Mouse (Mus musculus): Measurements from ENCODE around the gene Thumpd2. TPM values are rescaled to one million over a fixed set of nuclear protein-coding genes. Genes with fewer than 3 reads are reported as not detected.
A peak's percentile ranks its signal among the peaks of the same experiment; 100 is the strongest.

The Thumpd2 gene
- polyA plus RNA-seq (2014; fragmentation: Nextera tagmentation; extraction: Ambion mirVana) = 11.6 and 15.1 TPM in 2 replicates

DNA sequence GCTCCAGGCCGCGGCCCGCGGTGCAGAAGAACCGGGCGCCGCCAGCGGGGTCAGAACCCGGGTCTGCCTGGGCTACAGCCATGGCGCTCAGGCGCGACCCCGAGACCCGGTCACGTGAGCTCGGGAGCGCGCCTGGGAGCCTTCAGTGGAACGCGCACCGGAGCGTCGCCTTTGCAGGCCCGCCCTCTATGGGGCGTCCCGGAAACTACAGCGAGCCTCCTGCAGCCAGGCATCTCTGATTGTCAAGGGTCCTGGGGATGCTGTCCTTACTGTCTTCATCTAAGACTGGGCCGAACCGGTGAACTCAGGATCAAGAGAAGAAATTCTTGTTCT is at the start of gene Thumpd2:
TSS of gene Thumpd2 (minus strand) at position 104 of the 333 bp plus-strand sequence.
- peak within 1 kb of the TSS; percentile 74 for H3K4me3 ChIP-seq (ENCODE audit: low read depth, low read length)
- peak within 1 kb of the TSS; percentile 52 for H3K4me2 ChIP-seq (ENCODE audit: low read depth, low read length)
- ATAC-seq (ENCODE audit: low read depth) = peak; percentile 96
- 1% methylated on average over 23 of the region's 29 CpGs for WGBS
- H3K9me3 ChIP-seq (ENCODE audit: control insufficient read depth, low read length) = no peaks in the 10 kb centered on the region
- H3K9ac ChIP-seq (ENCODE audit: low read depth, low read length) = peak within 1 kb of the TSS; percentile 89
- no peaks in the 10 kb centered on the region for H3K27me3 ChIP-seq (replicated peaks; ENCODE audit: control insufficient read depth, insufficient read depth, low read length)
- H3K27ac ChIP-seq (replicated peaks; ENCODE audit: low read depth, low read length) = peak within 1 kb of the TSS; percentile 75
- 0 out of 2 replicates have a peak, but pooled peaks cover 7% of the 10 kb centered on the region for H3K36me3 ChIP-seq (ENCODE audit: control insufficient read depth, insufficient read depth, low read length)
- peak; percentile 95 for DNase-seq (ENCODE audit: low spot score)
- no peaks in the 10 kb centered on the region for H3K4me1 ChIP-seq (ENCODE audit: control insufficient read depth, insufficient read depth, low read length)

DNA sequence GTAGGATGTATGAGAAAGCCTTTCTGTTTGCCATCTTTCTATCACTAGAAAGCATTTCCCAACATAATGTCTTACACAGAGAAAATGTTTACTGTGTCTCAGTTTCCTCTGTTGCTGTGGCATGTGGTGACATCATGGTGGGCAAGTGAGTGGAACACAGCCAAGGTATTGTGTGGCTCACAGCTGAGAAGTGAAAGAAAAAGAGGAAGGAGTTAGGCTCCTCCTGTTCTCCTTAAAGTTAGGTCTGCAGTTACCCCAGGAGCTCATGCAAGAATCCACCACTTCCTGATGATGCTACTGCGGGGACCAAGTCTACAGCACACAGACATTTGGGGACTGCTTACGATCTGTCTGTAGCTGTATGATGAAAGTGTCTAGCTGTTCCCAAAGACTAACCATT is 39.4 kb upstream of the Thumpd2 start:
- H3K4me1 ChIP-seq (ENCODE audit: control insufficient read depth, insufficient read depth, low read length) = no peaks in the 10 kb centered on the region
- ATAC-seq (ENCODE audit: low read depth) (no peak), DNase-seq (ENCODE audit: low spot score) (no peak)
- H3K27me3 ChIP-seq (replicated peaks; ENCODE audit: control insufficient read depth, insufficient read depth, low read length) = no peaks in the 10 kb centered on the region
- no peak overlapping the region for H3K4me3 ChIP-seq (ENCODE audit: low read depth, low read length)
- no peaks in the 10 kb centered on the region for H3K36me3 ChIP-seq (ENCODE audit: control insufficient read depth, insufficient read depth, low read length)
- H3K9ac ChIP-seq (ENCODE audit: low read depth, low read length) = no peak overlapping the region
- WGBS = 84% methylated on average over 2 of the region's 2 CpGs
- H3K9me3 ChIP-seq (ENCODE audit: control insufficient read depth, low read length) = no peaks in the 10 kb centered on the region
- H3K4me2 ChIP-seq (ENCODE audit: low read depth, low read length) = no peak overlapping the region
- H3K27ac ChIP-seq (replicated peaks; ENCODE audit: low read depth, low read length) = no peak overlapping the region

DNA sequence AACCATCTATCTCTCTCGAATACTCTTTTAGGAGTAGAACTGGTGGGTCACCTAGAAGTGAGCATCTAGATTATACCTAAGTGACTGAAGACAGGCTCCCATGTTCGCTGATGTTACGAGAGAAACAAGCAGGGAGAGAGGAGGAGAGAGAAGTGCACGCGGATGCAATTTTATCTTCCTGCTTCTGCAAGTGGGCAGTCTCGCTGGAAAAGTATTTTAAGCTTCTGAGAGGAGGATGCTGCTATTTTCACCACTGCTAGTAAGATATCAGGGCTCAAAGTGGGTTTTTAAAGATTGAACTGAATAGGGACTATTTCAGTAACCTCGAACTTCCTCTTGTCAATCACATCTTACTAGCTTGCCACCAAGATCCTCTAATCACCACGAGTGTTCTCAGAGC is 38.0 kb upstream of the Thumpd2 start:
- no peak overlapping the region for H3K4me3 ChIP-seq (ENCODE audit: low read depth, low read length)
- no peaks in the 10 kb centered on the region for H3K27me3 ChIP-seq (replicated peaks; ENCODE audit: control insufficient read depth, insufficient read depth, low read length)
- WGBS = 62% methylated on average over 8 of the region's 8 CpGs
- ATAC-seq (ENCODE audit: low read depth) (no peak), DNase-seq (ENCODE audit: low spot score) (no peak)
- no peak overlapping the region for H3K27ac ChIP-seq (replicated peaks; ENCODE audit: low read depth, low read length)
- H3K36me3 ChIP-seq (ENCODE audit: control insufficient read depth, insufficient read depth, low read length) = no peaks in the 10 kb centered on the region
- no peak overlapping the region for H3K4me2 ChIP-seq (ENCODE audit: low read depth, low read length)
- no peaks in the 10 kb centered on the region for H3K9me3 ChIP-seq (ENCODE audit: control insufficient read depth, low read length)
- H3K9ac ChIP-seq (ENCODE audit: low read depth, low read length) = no peak overlapping the region
- no peaks in the 10 kb centered on the region for H3K4me1 ChIP-seq (ENCODE audit: control insufficient read depth, insufficient read depth, low read length)

DNA sequence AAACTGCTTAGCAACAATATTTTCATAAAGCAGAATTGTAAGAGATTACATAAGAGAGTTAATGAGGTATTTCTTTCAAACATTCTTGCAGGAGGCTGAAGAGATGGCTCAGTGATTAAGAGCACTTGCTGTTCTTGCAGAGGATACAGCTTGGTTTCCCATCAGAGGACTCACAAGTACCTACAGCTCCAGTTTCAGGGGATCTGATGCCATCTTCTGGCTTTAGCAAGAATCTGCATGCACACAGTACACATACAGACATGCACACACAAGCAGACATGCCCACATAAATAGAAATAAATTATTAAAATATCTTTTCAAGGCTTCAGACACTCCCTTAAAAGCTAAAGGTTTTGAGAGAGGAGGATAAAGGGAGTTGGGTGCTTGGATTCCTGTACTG is 33.6 kb upstream of the Thumpd2 start:
- DNase-seq (ENCODE audit: low spot score) (no peak), ATAC-seq (ENCODE audit: low read depth) (no peak)
- no peaks in the 10 kb centered on the region for H3K9me3 ChIP-seq (ENCODE audit: control insufficient read depth, low read length)
- H3K27ac ChIP-seq (replicated peaks; ENCODE audit: low read depth, low read length) = no peak overlapping the region
- H3K4me1 ChIP-seq (ENCODE audit: control insufficient read depth, insufficient read depth, low read length) = no peaks in the 10 kb centered on the region
- no peaks in the 10 kb centered on the region for H3K36me3 ChIP-seq (ENCODE audit: control insufficient read depth, insufficient read depth, low read length)
- H3K4me3 ChIP-seq (ENCODE audit: low read depth, low read length) = no peak overlapping the region
- H3K4me2 ChIP-seq (ENCODE audit: low read depth, low read length) = no peak overlapping the region
- H3K9ac ChIP-seq (ENCODE audit: low read depth, low read length) = no peak overlapping the region
- H3K27me3 ChIP-seq (replicated peaks; ENCODE audit: control insufficient read depth, insufficient read depth, low read length) = no peaks in the 10 kb centered on the region

DNA sequence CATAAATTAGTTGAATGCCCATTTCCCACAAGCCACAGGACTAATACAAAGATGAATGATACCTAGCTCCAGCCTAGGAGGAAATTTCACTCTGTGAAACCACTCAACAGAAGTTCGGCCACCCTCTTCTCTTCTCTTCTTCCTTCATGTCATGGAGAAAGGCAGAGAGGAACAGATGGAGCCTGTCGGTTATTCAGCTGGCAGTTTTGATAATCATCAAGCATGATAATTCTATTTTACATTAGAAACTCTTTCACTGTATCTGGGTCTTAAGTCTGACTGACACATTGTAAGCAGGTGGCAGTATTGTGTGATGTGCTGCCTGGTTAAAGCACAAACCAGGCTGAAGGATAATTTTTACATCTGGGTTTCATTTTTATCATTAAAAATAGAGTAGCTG is 31.6 kb upstream of the Thumpd2 start:
- ATAC-seq (ENCODE audit: low read depth) (no peak), DNase-seq (ENCODE audit: low spot score) (no peak)
- Histone ChIP-seq H3K4me3 (ENCODE audit: low read depth, low read length) (no peak overlapping the region), H3K9ac (ENCODE audit: low read depth, low read length) (no peak overlapping the region), H3K27me3 (replicated peaks; ENCODE audit: control insufficient read depth, insufficient read depth, low read length) (no peaks in the 10 kb centered on the region), H3K4me1 (ENCODE audit: control insufficient read depth, insufficient read depth, low read length) (no peaks in the 10 kb centered on the region), H3K27ac (replicated peaks; ENCODE audit: low read depth, low read length) (no peak overlapping the region), H3K4me2 (ENCODE audit: low read depth, low read length) (no peak overlapping the region), H3K9me3 (ENCODE audit: control insufficient read depth, low read length) (no peaks in the 10 kb centered on the region), H3K36me3 (ENCODE audit: control insufficient read depth, insufficient read depth, low read length) (no peaks in the 10 kb centered on the region)
- WGBS = 66% methylated on average over 2 of the region's 2 CpGs

DNA sequence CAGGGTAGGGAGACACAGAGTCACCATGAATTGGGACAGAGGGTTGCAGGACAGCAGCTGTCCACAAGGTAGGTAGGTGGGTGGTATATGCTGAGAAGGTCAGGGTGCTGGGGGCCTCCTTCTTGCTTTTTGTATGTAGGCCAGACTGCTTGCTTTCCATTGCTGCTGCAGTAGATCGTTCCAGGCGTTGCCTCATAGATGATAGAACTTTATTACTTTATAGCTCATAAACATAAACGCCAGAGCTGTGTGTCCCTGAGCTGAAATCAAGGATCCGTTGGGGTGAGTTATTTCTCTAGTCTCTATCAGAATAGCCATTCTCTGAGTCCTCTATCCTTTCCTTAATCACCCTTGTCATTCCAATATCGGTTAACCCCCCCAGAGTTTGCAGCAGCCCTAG is 27.9 kb upstream of the Thumpd2 start:
- Histone ChIP-seq H3K4me1 (ENCODE audit: control insufficient read depth, insufficient read depth, low read length) (no peaks in the 10 kb centered on the region), H3K27me3 (replicated peaks; ENCODE audit: control insufficient read depth, insufficient read depth, low read length) (no peaks in the 10 kb centered on the region), H3K36me3 (ENCODE audit: control insufficient read depth, insufficient read depth, low read length) (no peaks in the 10 kb centered on the region), H3K9ac (ENCODE audit: low read depth, low read length) (no peak overlapping the region), H3K4me3 (ENCODE audit: low read depth, low read length) (no peak overlapping the region), H3K9me3 (ENCODE audit: control insufficient read depth, low read length) (no peaks in the 10 kb centered on the region), H3K27ac (replicated peaks; ENCODE audit: low read depth, low read length) (no peak overlapping the region), H3K4me2 (ENCODE audit: low read depth, low read length) (no peak overlapping the region)
- 85% methylated on average over 5 of the region's 5 CpGs for WGBS
- no peak for DNase-seq (ENCODE audit: low spot score)
- no peak for ATAC-seq (ENCODE audit: low read depth)

DNA sequence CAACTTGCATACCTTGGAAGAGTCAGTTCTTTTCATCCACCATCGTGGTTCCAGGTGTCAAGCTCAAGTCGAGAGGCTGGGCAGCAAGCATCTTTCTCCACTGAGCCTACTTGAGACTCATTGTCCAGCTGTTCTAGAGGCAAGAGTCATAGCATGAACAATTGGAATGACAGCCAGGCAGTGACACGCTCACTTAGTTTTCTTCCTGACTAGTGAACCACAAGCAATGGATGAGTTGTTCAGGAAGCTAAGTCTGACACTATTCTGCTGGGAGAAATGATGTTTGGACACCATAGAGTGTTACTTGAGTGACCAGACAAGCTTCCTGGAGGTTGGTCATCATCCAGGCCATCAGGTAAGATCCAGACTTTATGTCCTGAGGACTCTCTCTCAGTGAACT is 24.0 kb upstream of the Thumpd2 start:
- ATAC-seq (ENCODE audit: low read depth) = no peak; the same call in 1 of the 2 replicates
- Histone ChIP-seq H3K27ac (replicated peaks; ENCODE audit: low read depth, low read length) (no peak overlapping the region), H3K9me3 (ENCODE audit: control insufficient read depth, low read length) (no peaks in the 10 kb centered on the region), H3K4me3 (ENCODE audit: low read depth, low read length) (no peak overlapping the region), H3K4me2 (ENCODE audit: low read depth, low read length) (no peak overlapping the region), H3K4me1 (ENCODE audit: control insufficient read depth, insufficient read depth, low read length) (no peaks in the 10 kb centered on the region), H3K9ac (ENCODE audit: low read depth, low read length) (no peak overlapping the region), H3K27me3 (replicated peaks; ENCODE audit: control insufficient read depth, insufficient read depth, low read length) (no peaks in the 10 kb centered on the region), H3K36me3 (ENCODE audit: control insufficient read depth, insufficient read depth, low read length) (no peaks in the 10 kb centered on the region)
- WGBS = 72% methylated on average over 3 of the region's 3 CpGs
- DNase-seq (ENCODE audit: low spot score) = peak; percentile 9

DNA sequence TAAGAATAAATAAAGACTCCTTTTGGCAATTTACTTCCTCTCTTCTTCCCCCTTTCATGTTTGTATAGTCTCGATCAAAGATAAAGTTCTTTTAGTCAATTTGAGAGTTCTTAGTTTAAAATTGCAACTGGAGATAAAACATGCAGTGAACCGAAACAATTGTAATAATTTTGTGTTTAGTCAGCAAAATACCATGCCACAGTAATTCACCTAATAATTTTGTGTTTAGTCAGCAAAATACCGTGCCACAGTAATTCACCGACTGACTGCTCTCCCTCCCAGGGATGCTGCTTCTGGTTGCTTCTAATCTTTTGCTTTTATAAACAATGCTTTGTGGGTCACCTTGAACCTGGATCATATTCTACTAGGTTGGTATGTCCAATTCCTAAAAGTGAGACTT is 22.9 kb upstream of the Thumpd2 start:
- ATAC-seq (ENCODE audit: low read depth) (no peak), DNase-seq (ENCODE audit: low spot score) (no peak)
- Histone ChIP-seq H3K4me1 (ENCODE audit: control insufficient read depth, insufficient read depth, low read length) (no peaks in the 10 kb centered on the region), H3K27ac (replicated peaks; ENCODE audit: low read depth, low read length) (no peak overlapping the region), H3K36me3 (ENCODE audit: control insufficient read depth, insufficient read depth, low read length) (no peaks in the 10 kb centered on the region), H3K9me3 (ENCODE audit: control insufficient read depth, low read length) (no peaks in the 10 kb centered on the region), H3K4me3 (ENCODE audit: low read depth, low read length) (no peak overlapping the region), H3K27me3 (replicated peaks; ENCODE audit: control insufficient read depth, insufficient read depth, low read length) (no peaks in the 10 kb centered on the region), H3K4me2 (ENCODE audit: low read depth, low read length) (no peak overlapping the region), H3K9ac (ENCODE audit: low read depth, low read length) (no peak overlapping the region)
- 72% methylated on average over 4 of the region's 4 CpGs for WGBS

DNA sequence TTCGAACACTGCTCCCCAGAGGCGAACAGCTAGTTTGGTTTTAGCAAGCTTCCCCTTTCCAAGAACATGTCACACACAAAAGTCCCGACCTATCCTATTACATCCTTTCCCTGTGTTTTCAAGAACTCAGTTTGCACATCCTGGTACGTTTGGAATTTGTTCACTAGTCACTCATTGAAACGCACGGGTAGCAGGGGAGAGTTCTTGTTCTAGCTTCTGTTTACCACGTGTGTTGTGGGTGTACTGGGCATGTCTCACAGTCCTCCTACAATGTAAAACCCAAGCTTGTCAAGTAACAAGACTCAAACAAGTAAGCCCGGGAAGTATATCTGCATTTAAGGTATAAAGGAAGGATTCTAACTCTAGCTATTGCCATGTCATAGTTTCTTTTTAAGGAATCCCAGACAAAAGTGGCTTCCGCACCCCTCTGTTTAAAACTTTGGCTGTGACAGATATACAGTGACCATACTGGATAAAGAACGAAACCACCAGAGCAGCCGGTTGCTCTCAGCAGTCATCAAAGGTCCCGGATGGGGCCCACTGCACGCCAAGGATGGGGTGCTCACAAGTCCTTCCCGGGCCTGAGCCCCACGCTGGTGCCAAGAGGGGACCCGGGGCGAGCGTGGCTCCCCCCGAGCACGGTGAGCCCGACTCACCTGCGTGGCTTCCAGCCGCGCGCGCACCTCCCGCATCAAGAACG is 453 bp downstream of the Thumpd2 start:
- Histone ChIP-seq H3K9me3 (ENCODE audit: control insufficient read depth, low read length) (no peaks in the 10 kb centered on the region), H3K4me1 (ENCODE audit: control insufficient read depth, insufficient read depth, low read length) (no peaks in the 10 kb centered on the region), H3K27me3 (replicated peaks; ENCODE audit: control insufficient read depth, insufficient read depth, low read length) (no peaks in the 10 kb centered on the region), H3K9ac (ENCODE audit: low read depth, low read length) (peak overlapping the region; percentile 89), H3K4me3 (ENCODE audit: low read depth, low read length) (peak overlapping the region; percentile 74), H3K4me2 (ENCODE audit: low read depth, low read length) (peak overlapping the region; percentile 52), H3K36me3 (ENCODE audit: control insufficient read depth, insufficient read depth, low read length) (0 out of 2 replicates have a peak, but pooled peaks cover 7% of the 10 kb centered on the region), H3K27ac (replicated peaks; ENCODE audit: low read depth, low read length) (peak overlapping the region; percentile 75)
- peak; percentile 33 for DNase-seq (ENCODE audit: low spot score)
- ATAC-seq (ENCODE audit: low read depth) = peak; percentile 84
- WGBS = 18% methylated on average over 18 of the region's 28 CpGs
